Mouse (Mus musculus): ENCODE data around the gene Atrnl1.

GRCm38 (mm10) chr19:58165635-58166015 lies 554.8 kb downstream of the Atrnl1 start:
- TF ChIP-seq CTCF (IDR thresholded peaks at IDR 0.05): no peak
- TF ChIP-seq EP300 (IDR thresholded peaks at IDR 0.05): no peak
